Mouse (Mus musculus) CH12.LX (cell line): ENCODE measurements around the gene Adam30.

Source experiments
- CTCF ChIP-seq, 2 experiments: IDR thresholded peaks in 1 of 2; conservative IDR thresholded peaks in 1 of 2; 2 replicates each; pipeline ENCODE4 v1.5.1; 2011 to 2012; ENCODE audit warnings: low read depth in 2 of 2, low read length in 2 of 2, improper control_type of control experiment in 1 of 2, inconsistent platforms in 1 of 2, mild to moderate bottlenecking in 1 of 2, moderate library complexity in 1 of 2
- EP300 ChIP-seq: IDR thresholded peaks from 2 replicates; pipeline ENCODE4 v1.6.1; 2011; ENCODE audit warnings: low read length, improper control_type of control experiment
- ETS1 ChIP-seq: conservative IDR thresholded peaks from 2 replicates; pipeline ENCODE4 v1.6.1; 2012; ENCODE audit warnings: low read depth, mild to moderate bottlenecking, inconsistent platforms, low read length, improper control_type of control experiment, moderate library complexity
- POLR2A ChIP-seq: IDR thresholded peaks from 2 replicates; pipeline ENCODE4 v1.6.1; 2011; ENCODE audit warnings: low read depth, mild to moderate bottlenecking, improper control_type of control experiment, low read length
- RCOR1 ChIP-seq: conservative IDR thresholded peaks from 2 replicates; pipeline ENCODE4 v1.6.1; 2012; ENCODE audit warnings: low read depth, mild to moderate bottlenecking, inconsistent platforms, low read length, improper control_type of control experiment
- ZC3H11A ChIP-seq: IDR thresholded peaks from 2 replicates; pipeline ENCODE4 v1.6.1; 2012; ENCODE audit warnings: low read depth, mild to moderate bottlenecking, inconsistent platforms, low read length, improper control_type of control experiment
- ZKSCAN1 ChIP-seq: IDR thresholded peaks from 2 replicates; pipeline ENCODE4 v1.6.1; 2012; ENCODE audit warnings: low read depth, inconsistent platforms, low read length, improper control_type of control experiment, borderline replicate concordance
- ZMIZ1 ChIP-seq: IDR thresholded peaks from 2 replicates; pipeline ENCODE4 v1.6.1; 2012; ENCODE audit warnings: low read depth, mild to moderate bottlenecking, inconsistent platforms, low read length, improper control_type of control experiment

- TF ChIP-seq ZC3H11A, result no peak
- no peak for TF ChIP-seq CTCF (conservative IDR thresholded peaks at IDR 0.05 in 1 of 2, IDR thresholded peaks at IDR 0.05 in 1 of 2; ENCODE audit: low read depth in 2 of 2, low read length in 2 of 2)
- no peak for TF ChIP-seq ZKSCAN1
- TF ChIP-seq RCOR1, result no peak
- no peak for TF ChIP-seq ETS1
- TF ChIP-seq ZMIZ1, result no peak
- no peak for TF ChIP-seq EP300
- no peak for TF ChIP-seq POLR2A
Measured at GRCm38 (mm10) chr3:98120884-98121283, 39.5 kb upstream of the Adam30 start.
